Mouse (Mus musculus): ENCODE data around the gene Zp1.

GRCm38 (mm10) chr19:10930641-10931040 lies 10.2 kb upstream of the Zp1 start:
- TF ChIP-seq TAL1 (IDR thresholded peaks at IDR 0.05; ENCODE audit: low read length): no peak
- no peak for TF ChIP-seq GATA1 (IDR thresholded peaks at IDR 0.05; ENCODE audit: low read length)

All from erythroblast, embryonic 14.5 days (primary cell).